Mouse (Mus musculus): ENCODE measurements at regions not wholly inside any gene's neighbourhood (a gene's known extent, or its start where the extent isn't known, plus 50 kb on each side); places are given as distances from the start of the nearest gene placed in this dataset.
A peak's percentile ranks its signal among the peaks of the same experiment; 100 is the strongest.

GRCm38 (mm10) chr9:104457635-104458034 lies 89.5 kb upstream of the Cpne4 start:
- H3K36me3 ChIP-seq (ENCODE audit: control insufficient read depth, insufficient read depth, low read length), result no peaks in the 10 kb centered on the region
- H3K9ac ChIP-seq (ENCODE audit: low read length), result no peak overlapping the region
- no peaks in the 10 kb centered on the region for H3K27me3 ChIP-seq (ENCODE audit: control insufficient read depth, insufficient read depth, low read length)
- no peak overlapping the region for H3K4me2 ChIP-seq (ENCODE audit: low read depth, low read length, severe bottlenecking)
- ATAC-seq (replicated peaks; ENCODE audit: low FRiP score) (no peak), DNase-seq (ENCODE audit: low spot score) (no peak)
- H3K9me3 ChIP-seq (ENCODE audit: control insufficient read depth, low read length), result no peaks in the 10 kb centered on the region
- no peak overlapping the region for H3K27ac ChIP-seq (ENCODE audit: low read depth, low read length)
- H3K4me3 ChIP-seq (ENCODE audit: low read depth, low read length), result no peak overlapping the region
- H3K4me1 ChIP-seq (replicated peaks; ENCODE audit: control insufficient read depth, insufficient read depth, low read length), result no peaks in the 10 kb centered on the region
- WGBS, result 42% methylated on average over 4 of the region's 4 CpGs

GRCm38 (mm10) chr9:104448577-104449165 lies 98.4 kb upstream of the Cpne4 start:
- DNase-seq (ENCODE audit: low spot score), result no peak
- H3K4me2 ChIP-seq (ENCODE audit: low read depth, low read length, severe bottlenecking), result no peak overlapping the region
- no peak overlapping the region for H3K27ac ChIP-seq (ENCODE audit: low read depth, low read length)
- H3K4me1 ChIP-seq (replicated peaks; ENCODE audit: control insufficient read depth, insufficient read depth, low read length), result no peaks in the 10 kb centered on the region
- no peak overlapping the region for H3K9ac ChIP-seq (ENCODE audit: low read length)
- no peaks in the 10 kb centered on the region for H3K27me3 ChIP-seq (ENCODE audit: control insufficient read depth, insufficient read depth, low read length)
- 82% methylated on average over 8 of the region's 8 CpGs for WGBS
- no peaks in the 10 kb centered on the region for H3K36me3 ChIP-seq (ENCODE audit: control insufficient read depth, insufficient read depth, low read length)
- H3K4me3 ChIP-seq (ENCODE audit: low read depth, low read length), result no peak overlapping the region
- no peaks in the 10 kb centered on the region for H3K9me3 ChIP-seq (ENCODE audit: control insufficient read depth, low read length)
- ATAC-seq (replicated peaks; ENCODE audit: low FRiP score), result no peak

- H3K36me3 ChIP-seq (ENCODE audit: control insufficient read depth, insufficient read depth, low read length), result no peaks in the 10 kb centered on the region
- H3K4me3 ChIP-seq (ENCODE audit: low read depth, low read length), result no peak overlapping the region
- no peaks in the 10 kb centered on the region for H3K9me3 ChIP-seq (ENCODE audit: control insufficient read depth, low read length)
- H3K4me2 ChIP-seq (ENCODE audit: low read depth, low read length, severe bottlenecking), result no peak overlapping the region
- peak; percentile 74 for DNase-seq (ENCODE audit: low spot score)
- H3K9ac ChIP-seq (ENCODE audit: low read length), result no peak overlapping the region
- H3K27me3 ChIP-seq (ENCODE audit: control insufficient read depth, insufficient read depth, low read length), result no peaks in the 10 kb centered on the region
- no peak for ATAC-seq (replicated peaks; ENCODE audit: low FRiP score)
- H3K4me1 ChIP-seq (replicated peaks; ENCODE audit: control insufficient read depth, insufficient read depth, low read length), result no peaks in the 10 kb centered on the region
- 52% methylated on average over 5 of the region's 5 CpGs for WGBS
- H3K27ac ChIP-seq (ENCODE audit: low read depth, low read length), result no peak overlapping the region
Observed at GRCm38 (mm10) chr9:104444906-104445305, 102.2 kb upstream of the Cpne4 start.

GRCm38 (mm10) chr9:104443236-104443635 lies 103.8 kb upstream of the Cpne4 start:
- Histone ChIP-seq H3K27me3 (ENCODE audit: control insufficient read depth, insufficient read depth, low read length) (no peaks in the 10 kb centered on the region), H3K9me3 (ENCODE audit: control insufficient read depth, low read length) (no peaks in the 10 kb centered on the region), H3K36me3 (ENCODE audit: control insufficient read depth, insufficient read depth, low read length) (no peaks in the 10 kb centered on the region), H3K4me1 (replicated peaks; ENCODE audit: control insufficient read depth, insufficient read depth, low read length) (no peaks in the 10 kb centered on the region), H3K4me2 (ENCODE audit: low read depth, low read length, severe bottlenecking) (no peak overlapping the region), H3K27ac (ENCODE audit: low read depth, low read length) (no peak overlapping the region), H3K9ac (ENCODE audit: low read length) (no peak overlapping the region), H3K4me3 (ENCODE audit: low read depth, low read length) (no peak overlapping the region)
- ATAC-seq (replicated peaks; ENCODE audit: low FRiP score) (no peak), DNase-seq (ENCODE audit: low spot score) (no peak)
- WGBS, result 86% methylated on average over 7 of the region's 7 CpGs

- no peak overlapping the region for H3K4me2 ChIP-seq (ENCODE audit: low read depth, low read length, severe bottlenecking)
- ATAC-seq (replicated peaks; ENCODE audit: low FRiP score) (no peak), DNase-seq (ENCODE audit: low spot score) (no peak)
- WGBS, result 53% methylated on average over 5 of the region's 5 CpGs
- H3K4me3 ChIP-seq (ENCODE audit: low read depth, low read length), result no peak overlapping the region
- no peaks in the 10 kb centered on the region for H3K27me3 ChIP-seq (ENCODE audit: control insufficient read depth, insufficient read depth, low read length)
- no peaks in the 10 kb centered on the region for H3K9me3 ChIP-seq (ENCODE audit: control insufficient read depth, low read length)
- no peak overlapping the region for H3K27ac ChIP-seq (ENCODE audit: low read depth, low read length)
- no peaks in the 10 kb centered on the region; the same call in 1 of the 2 replicates for H3K4me1 ChIP-seq (replicated peaks; ENCODE audit: control insufficient read depth, insufficient read depth, low read length)
- H3K36me3 ChIP-seq (ENCODE audit: control insufficient read depth, insufficient read depth, low read length), result no peaks in the 10 kb centered on the region
- H3K9ac ChIP-seq (ENCODE audit: low read length), result no peak overlapping the region
Observed at GRCm38 (mm10) chr9:104413021-104413420, 75.5 kb upstream of the Acpp start.

GRCm38 (mm10) chr9:104410211-104410610 lies 72.7 kb upstream of the Acpp start:
- H3K4me3 ChIP-seq (ENCODE audit: low read depth, low read length), result no peak overlapping the region

GRCm38 (mm10) chr9:104409381-104409780 lies 71.8 kb upstream of the Acpp start:
- DNase-seq (ENCODE audit: low spot score) (no peak), ATAC-seq (replicated peaks; ENCODE audit: low FRiP score) (no peak)
- peak overlapping the region; percentile 60 for H3K4me2 ChIP-seq (ENCODE audit: low read depth, low read length, severe bottlenecking)
- no peak overlapping the region for H3K27ac ChIP-seq (ENCODE audit: low read depth, low read length)
- no peaks in the 10 kb centered on the region for H3K9me3 ChIP-seq (ENCODE audit: control insufficient read depth, low read length)
- H3K36me3 ChIP-seq (ENCODE audit: control insufficient read depth, insufficient read depth, low read length), result no peaks in the 10 kb centered on the region
- H3K4me1 ChIP-seq (replicated peaks; ENCODE audit: control insufficient read depth, insufficient read depth, low read length), result no peaks in the 10 kb centered on the region; the same call in 1 of the 2 replicates
- H3K9ac ChIP-seq (ENCODE audit: low read length), result no peak overlapping the region
- H3K27me3 ChIP-seq (ENCODE audit: control insufficient read depth, insufficient read depth, low read length), result no peaks in the 10 kb centered on the region
- 23% methylated on average over 12 of the region's 12 CpGs for WGBS
- peak overlapping the region; percentile 36 for H3K4me3 ChIP-seq (ENCODE audit: low read depth, low read length)

More at GRCm38 (mm10) chr9:104410211-104410610, 72.7 kb upstream of the Acpp start:
- ATAC-seq (replicated peaks; ENCODE audit: low FRiP score) (peak; percentile 21; the same call in 1 of the 2 replicates), DNase-seq (ENCODE audit: low spot score) (peak; percentile 73)
- H3K4me1 ChIP-seq (replicated peaks; ENCODE audit: control insufficient read depth, insufficient read depth, low read length), result no peaks in the 10 kb centered on the region; the same call in 1 of the 2 replicates
- no peaks in the 10 kb centered on the region for H3K27me3 ChIP-seq (ENCODE audit: control insufficient read depth, insufficient read depth, low read length)
- H3K9me3 ChIP-seq (ENCODE audit: control insufficient read depth, low read length), result no peaks in the 10 kb centered on the region
- WGBS, result 4% methylated on average over 5 of the region's 5 CpGs
- no peak overlapping the region for H3K27ac ChIP-seq (ENCODE audit: low read depth, low read length)
- no peak overlapping the region for H3K9ac ChIP-seq (ENCODE audit: low read length)
- H3K36me3 ChIP-seq (ENCODE audit: control insufficient read depth, insufficient read depth, low read length), result no peaks in the 10 kb centered on the region
- H3K4me2 ChIP-seq (ENCODE audit: low read depth, low read length, severe bottlenecking), result no peak overlapping the region

- Histone ChIP-seq H3K27me3 (ENCODE audit: control insufficient read depth, insufficient read depth, low read length) (no peaks in the 10 kb centered on the region), H3K9me3 (ENCODE audit: control insufficient read depth, low read length) (no peaks in the 10 kb centered on the region), H3K4me1 (replicated peaks; ENCODE audit: control insufficient read depth, insufficient read depth, low read length) (no peaks in the 10 kb centered on the region; the same call in 1 of the 2 replicates), H3K4me3 (ENCODE audit: low read depth, low read length) (peak overlapping the region; percentile 36), H3K9ac (ENCODE audit: low read length) (0 out of 2 replicates have a peak overlapping the region, but pooled peaks have one; percentile 10), H3K4me2 (ENCODE audit: low read depth, low read length, severe bottlenecking) (peak overlapping the region; percentile 60), H3K36me3 (ENCODE audit: control insufficient read depth, insufficient read depth, low read length) (no peaks in the 10 kb centered on the region), H3K27ac (ENCODE audit: low read depth, low read length) (no peak overlapping the region)
- DNase-seq (ENCODE audit: low spot score) (peak; percentile 76), ATAC-seq (replicated peaks; ENCODE audit: low FRiP score) (peak; percentile 58)
- WGBS, result 18% methylated on average over 21 of the region's 21 CpGs
Observed at GRCm38 (mm10) chr9:104408571-104409294, 71.2 kb upstream of the Acpp start.

Measured in forebrain, embryonic 11.5 days (tissue).